Mouse (Mus musculus): ENCODE results near the gene Fosb. TPM values are rescaled to one million over a fixed set of nuclear protein-coding genes. Genes with fewer than 3 reads are reported as not detected.

Fosb gene
- polyA plus RNA-seq, 1 experiment from 2014 or later, result 0.22 TPM

DNA sequence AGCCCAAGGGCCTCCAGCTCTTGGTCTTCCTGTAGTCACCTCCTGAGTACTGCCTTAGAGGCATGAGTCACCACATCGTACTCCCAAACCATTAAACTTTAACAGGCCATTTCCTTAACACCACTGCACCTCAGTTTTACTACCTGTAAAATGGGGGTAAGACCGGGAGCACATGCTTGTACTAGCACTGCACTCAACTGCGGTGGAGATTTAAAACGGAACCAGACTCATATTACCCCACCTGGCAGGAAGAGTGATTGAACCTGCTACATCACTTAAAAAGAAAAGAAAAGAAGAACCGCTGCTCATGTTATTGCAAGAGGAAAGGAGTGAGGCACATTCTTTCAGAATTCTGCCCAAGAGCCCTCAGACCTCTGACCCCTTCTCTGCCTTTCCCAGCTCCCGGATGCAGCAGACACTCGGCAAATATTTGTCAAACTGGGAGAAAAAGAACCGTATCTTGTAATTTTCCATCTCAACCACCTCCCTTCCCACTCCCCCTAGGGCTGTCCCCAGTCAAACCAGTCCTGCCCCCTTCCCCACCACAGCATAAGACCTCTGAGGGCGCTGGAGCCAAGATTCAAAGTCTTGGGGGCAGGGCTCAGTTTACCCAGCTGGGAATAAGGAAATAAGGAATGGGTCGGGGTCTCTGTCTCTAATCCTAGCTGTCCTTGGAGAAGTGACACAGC lies 40.7 kb downstream of the Fosb start:
- Histone ChIP-seq H3K27ac (replicated peaks in 1 of 2; ENCODE audit: control insufficient read depth in 1 of 2, insufficient read depth in 1 of 2, low read depth in 2 of 2, low read length in 2 of 2) (peak overlapping the region; percentile 80 to 96), H3K36me3 (ENCODE audit: control insufficient read depth, insufficient read depth, low read length) (peaks cover 26% of the 10 kb centered on the region), H3K9ac (ENCODE audit: low read length) (peak overlapping the region; percentile 92), H3K27me3 (ENCODE audit: control insufficient read depth, insufficient read depth, low read length) (no peaks in the 10 kb centered on the region), H3K4me2 (ENCODE audit: low read length) (peak overlapping the region; percentile 91), H3K4me1 (ENCODE audit: control insufficient read depth in 2 of 2, insufficient read depth in 2 of 2, low read length in 2 of 2) (peaks cover 28 to 46% of the 10 kb centered on the region in 2 experiments), H3K4me3 (ENCODE audit: control insufficient read depth in 1 of 2, insufficient read depth in 1 of 2, low read depth in 1 of 2, low read length in 2 of 2) (peak overlapping the region; percentile 44 to 90), H3K9me3 (ENCODE audit: control insufficient read depth, low read length) (no peaks in the 10 kb centered on the region)
- WGBS, result 38% methylated on average over 10 of the region's 10 CpGs
- peak; percentile 4; the same call in 1 of the 2 replicates for ATAC-seq (ENCODE audit: insufficient number of reproducible peaks, insufficient read depth, low FRiP score, low read depth)

DNA sequence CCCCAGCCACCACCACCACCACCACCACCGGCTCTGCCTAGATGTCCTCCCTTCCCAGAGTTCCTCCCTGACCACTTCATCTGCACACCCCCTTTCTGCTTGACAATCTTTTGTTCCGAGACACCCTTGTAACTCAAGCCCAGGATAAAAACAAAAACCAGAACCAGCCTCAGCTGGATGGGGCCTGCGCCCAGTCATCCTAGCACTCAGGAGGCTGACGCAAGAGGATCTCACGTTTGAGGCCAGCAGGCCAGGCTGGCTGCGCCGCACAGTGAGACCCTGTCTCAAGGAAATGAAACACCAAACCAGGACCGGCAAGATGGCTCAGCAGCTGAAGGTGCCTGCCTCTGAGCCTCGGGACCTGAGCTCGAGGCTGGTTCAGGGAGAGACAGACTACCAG lies 42.8 kb downstream of the Fosb start:
- Histone ChIP-seq H3K4me3 (ENCODE audit: control insufficient read depth in 1 of 2, insufficient read depth in 1 of 2, low read depth in 1 of 2, low read length in 2 of 2) (no peak overlapping the region), H3K27ac (replicated peaks in 1 of 2; ENCODE audit: control insufficient read depth in 1 of 2, insufficient read depth in 1 of 2, low read depth in 2 of 2, low read length in 2 of 2) (no peak overlapping the region), H3K4me1 (ENCODE audit: control insufficient read depth in 2 of 2, insufficient read depth in 2 of 2, low read length in 2 of 2) (peaks cover 28 to 46% of the 10 kb centered on the region in 2 experiments), H3K4me2 (ENCODE audit: low read length) (peak overlapping the region; percentile 9; the same call in 1 of the 2 replicates), H3K9ac (ENCODE audit: low read length) (peak overlapping the region; percentile 10), H3K27me3 (ENCODE audit: control insufficient read depth, insufficient read depth, low read length) (no peaks in the 10 kb centered on the region), H3K36me3 (ENCODE audit: control insufficient read depth, insufficient read depth, low read length) (peaks cover 47% of the 10 kb centered on the region), H3K9me3 (ENCODE audit: control insufficient read depth, low read length) (no peaks in the 10 kb centered on the region)
- 46% methylated on average over 10 of the region's 10 CpGs for WGBS
- no peak for ATAC-seq (ENCODE audit: insufficient number of reproducible peaks, insufficient read depth, low FRiP score, low read depth)

DNA sequence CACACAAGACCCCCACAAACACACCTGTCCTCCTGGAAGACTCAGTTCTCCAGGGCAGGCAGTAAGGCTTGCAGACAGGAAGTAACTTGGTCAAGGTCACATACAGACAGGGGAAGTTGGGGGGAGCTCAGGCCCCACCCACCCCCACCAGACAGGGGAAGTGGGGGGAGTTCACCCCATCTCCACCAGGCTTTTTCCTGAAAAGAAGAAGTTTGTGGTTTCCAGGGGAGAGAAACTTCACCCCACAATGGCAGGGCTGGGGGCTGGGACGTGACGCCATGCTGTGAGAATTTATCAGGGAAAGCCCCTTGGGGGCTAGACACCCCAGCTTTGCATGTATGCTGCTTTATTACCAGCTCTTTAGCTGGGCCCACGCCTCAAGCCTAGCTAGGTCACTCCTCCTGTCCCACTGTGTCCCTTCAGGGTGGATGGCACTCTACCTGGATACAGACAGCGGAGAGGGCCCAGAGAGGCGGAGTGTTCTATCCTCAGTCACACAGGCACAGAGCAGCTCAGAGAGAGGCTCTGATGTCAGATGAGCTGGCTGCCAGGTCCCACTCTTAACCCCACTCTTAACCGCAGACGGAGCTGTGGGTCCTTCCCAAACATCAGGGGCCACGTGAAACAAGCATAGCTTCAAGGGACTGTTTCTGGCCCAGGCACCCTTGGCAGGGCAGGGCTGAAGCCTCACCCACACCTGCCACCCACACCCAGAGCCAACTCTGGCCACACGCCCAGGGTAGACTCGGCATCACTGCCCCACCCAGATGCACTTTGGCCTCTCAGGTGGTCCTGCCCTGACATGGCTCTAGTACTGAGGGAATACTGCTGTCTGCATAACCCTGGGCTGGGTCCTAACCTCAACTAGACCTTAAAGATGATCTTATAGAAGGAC lies 43.7 kb downstream of the Fosb start:
- no peak for ATAC-seq (ENCODE audit: insufficient number of reproducible peaks, insufficient read depth, low FRiP score, low read depth)
- peaks cover 55% of the 10 kb centered on the region for H3K36me3 ChIP-seq (ENCODE audit: control insufficient read depth, insufficient read depth, low read length)
- H3K4me1 ChIP-seq (ENCODE audit: control insufficient read depth in 2 of 2, insufficient read depth in 2 of 2, low read length in 2 of 2), result peaks cover 28 to 46% of the 10 kb centered on the region in 2 experiments
- H3K9ac ChIP-seq (ENCODE audit: low read length), result peak overlapping the region; percentile 44; the same call in 1 of the 2 replicates
- H3K27me3 ChIP-seq (ENCODE audit: control insufficient read depth, insufficient read depth, low read length), result no peaks in the 10 kb centered on the region
- H3K4me2 ChIP-seq (ENCODE audit: low read length), result no peak overlapping the region
- no peak overlapping the region for H3K4me3 ChIP-seq (ENCODE audit: control insufficient read depth in 1 of 2, insufficient read depth in 1 of 2, low read depth in 1 of 2, low read length in 2 of 2)
- 64% methylated on average over 10 of the region's 10 CpGs for WGBS
- no peaks in the 10 kb centered on the region for H3K9me3 ChIP-seq (ENCODE audit: control insufficient read depth, low read length)
- H3K27ac ChIP-seq (replicated peaks in 1 of 2; ENCODE audit: control insufficient read depth in 1 of 2, insufficient read depth in 1 of 2, low read depth in 2 of 2, low read length in 2 of 2), result peak overlapping the region in 1 of 2 experiments; percentile 21; a peak in 3 of 4 replicates

GRCm38 (mm10) chr7:19265147-19265546 lies 44.7 kb downstream of the Fosb start:
- Histone ChIP-seq H3K4me1 (ENCODE audit: control insufficient read depth in 2 of 2, insufficient read depth in 2 of 2, low read length in 2 of 2) (peaks cover 28 to 46% of the 10 kb centered on the region in 2 experiments), H3K4me3 (ENCODE audit: control insufficient read depth in 1 of 2, insufficient read depth in 1 of 2, low read depth in 1 of 2, low read length in 2 of 2) (no peak overlapping the region), H3K9ac (ENCODE audit: low read length) (0 out of 2 replicates have a peak overlapping the region, but pooled peaks have one; percentile 3), H3K9me3 (ENCODE audit: control insufficient read depth, low read length) (no peaks in the 10 kb centered on the region), H3K27ac (replicated peaks in 1 of 2; ENCODE audit: control insufficient read depth in 1 of 2, insufficient read depth in 1 of 2, low read depth in 2 of 2, low read length in 2 of 2) (no peak overlapping the region), H3K27me3 (ENCODE audit: control insufficient read depth, insufficient read depth, low read length) (no peaks in the 10 kb centered on the region), H3K4me2 (ENCODE audit: low read length) (no peak overlapping the region), H3K36me3 (ENCODE audit: control insufficient read depth, insufficient read depth, low read length) (peaks cover 66% of the 10 kb centered on the region)
- no peak for ATAC-seq (ENCODE audit: insufficient number of reproducible peaks, insufficient read depth, low FRiP score, low read depth)
- 30% methylated on average over 7 of the region's 7 CpGs for WGBS

DNA sequence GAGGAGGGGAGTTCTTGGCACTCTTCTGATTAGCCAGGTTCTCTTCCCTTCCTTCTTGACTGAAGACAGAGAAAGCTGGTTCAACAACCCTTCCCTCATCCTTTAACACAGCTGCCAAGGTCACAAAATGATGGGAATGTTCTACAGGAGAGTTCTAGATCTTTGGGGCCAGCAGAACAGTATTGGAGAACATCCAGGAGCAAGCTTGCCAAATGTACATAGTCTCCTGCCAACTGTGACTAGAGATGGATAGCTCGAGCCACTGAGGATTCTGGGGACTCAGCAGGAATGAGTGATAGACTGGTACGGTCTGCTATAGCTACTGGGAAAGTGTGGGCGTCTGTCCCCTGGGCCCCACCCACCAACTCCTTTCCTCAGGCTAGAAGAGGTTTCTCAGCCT lies 51.5 kb downstream of the Fosb start:
- 70% methylated on average over 3 of the region's 3 CpGs for WGBS
- H3K27ac ChIP-seq (replicated peaks in 1 of 2; ENCODE audit: control insufficient read depth in 1 of 2, insufficient read depth in 1 of 2, low read depth in 2 of 2, low read length in 2 of 2), result no peak overlapping the region
- no peak overlapping the region for H3K4me2 ChIP-seq (ENCODE audit: low read length)
- no peak for ATAC-seq (ENCODE audit: insufficient number of reproducible peaks, insufficient read depth, low FRiP score, low read depth)
- H3K4me1 ChIP-seq (ENCODE audit: control insufficient read depth in 2 of 2, insufficient read depth in 2 of 2, low read length in 2 of 2), result no peaks in the 10 kb centered on the region
- peaks cover 87% of the 10 kb centered on the region for H3K36me3 ChIP-seq (ENCODE audit: control insufficient read depth, insufficient read depth, low read length)
- H3K9ac ChIP-seq (ENCODE audit: low read length), result no peak overlapping the region
- no peaks in the 10 kb centered on the region for H3K27me3 ChIP-seq (ENCODE audit: control insufficient read depth, insufficient read depth, low read length)
- no peak overlapping the region for H3K4me3 ChIP-seq (ENCODE audit: control insufficient read depth in 1 of 2, insufficient read depth in 1 of 2, low read depth in 1 of 2, low read length in 2 of 2)
- H3K9me3 ChIP-seq (ENCODE audit: control insufficient read depth, low read length), result no peaks in the 10 kb centered on the region

- H3K9ac ChIP-seq (ENCODE audit: low read length), result no peak overlapping the region
- H3K9me3 ChIP-seq (ENCODE audit: control insufficient read depth, low read length), result no peaks in the 10 kb centered on the region
- H3K4me1 ChIP-seq (ENCODE audit: control insufficient read depth in 2 of 2, insufficient read depth in 2 of 2, low read length in 2 of 2), result no peaks in the 10 kb centered on the region
- WGBS, result 38% methylated on average over 11 of the region's 11 CpGs
- H3K4me2 ChIP-seq (ENCODE audit: low read length), result no peak overlapping the region
- H3K36me3 ChIP-seq (ENCODE audit: control insufficient read depth, insufficient read depth, low read length), result peaks cover 79% of the 10 kb centered on the region
- no peaks in the 10 kb centered on the region for H3K27me3 ChIP-seq (ENCODE audit: control insufficient read depth, insufficient read depth, low read length)
- peak; percentile 58 for ATAC-seq (ENCODE audit: insufficient number of reproducible peaks, insufficient read depth, low FRiP score, low read depth)
- H3K4me3 ChIP-seq (ENCODE audit: control insufficient read depth in 1 of 2, insufficient read depth in 1 of 2, low read depth in 1 of 2, low read length in 2 of 2), result no peak overlapping the region
- H3K27ac ChIP-seq (replicated peaks in 1 of 2; ENCODE audit: control insufficient read depth in 1 of 2, insufficient read depth in 1 of 2, low read depth in 2 of 2, low read length in 2 of 2), result no peak overlapping the region; a peak in 1 of 4 replicates
Observed at GRCm38 (mm10) chr7:19257390-19258022, 52.3 kb downstream of the Fosb start.

DNA sequence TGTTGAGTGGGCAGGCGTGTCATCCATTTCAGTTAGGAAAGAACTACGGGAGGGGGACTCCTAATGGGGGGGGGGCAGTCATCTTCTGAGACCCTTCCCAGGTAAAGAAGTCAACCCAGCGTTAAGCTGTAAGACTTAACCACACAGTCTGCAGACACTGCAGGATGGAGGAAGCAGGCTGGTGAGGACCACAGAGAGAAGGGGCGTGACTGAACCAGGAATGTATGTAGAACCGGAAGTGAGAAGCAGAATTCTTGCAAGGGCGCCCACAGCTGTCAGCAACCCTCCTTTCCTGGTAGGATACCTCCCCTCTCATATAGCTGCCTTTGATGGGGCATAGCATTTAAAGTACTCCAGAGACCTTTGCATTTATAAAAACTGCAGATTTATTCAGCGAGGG lies 53.3 kb downstream of the Fosb start:
- 73% methylated on average over 7 of the region's 7 CpGs for WGBS
- Histone ChIP-seq H3K36me3 (ENCODE audit: control insufficient read depth, insufficient read depth, low read length) (peaks cover 70% of the 10 kb centered on the region), H3K27me3 (ENCODE audit: control insufficient read depth, insufficient read depth, low read length) (no peaks in the 10 kb centered on the region), H3K4me2 (ENCODE audit: low read length) (no peak overlapping the region), H3K9me3 (ENCODE audit: control insufficient read depth, low read length) (no peaks in the 10 kb centered on the region), H3K4me3 (ENCODE audit: control insufficient read depth in 1 of 2, insufficient read depth in 1 of 2, low read depth in 1 of 2, low read length in 2 of 2) (no peak overlapping the region), H3K4me1 (ENCODE audit: control insufficient read depth in 2 of 2, insufficient read depth in 2 of 2, low read length in 2 of 2) (no peaks in the 10 kb centered on the region), H3K9ac (ENCODE audit: low read length) (no peak overlapping the region), H3K27ac (replicated peaks in 1 of 2; ENCODE audit: control insufficient read depth in 1 of 2, insufficient read depth in 1 of 2, low read depth in 2 of 2, low read length in 2 of 2) (no peak overlapping the region)
- ATAC-seq (ENCODE audit: insufficient number of reproducible peaks, insufficient read depth, low FRiP score, low read depth), result no peak
